23 mouse cellular contexts compared by ENCODE assay signal in genomic region chr3:96847661-96848060, GRCm38 (mm10). TPM values are rescaled to one million over a fixed set of nuclear protein-coding genes. Genes with fewer than 3 reads are reported as not detected.
DNase-seq lines count a peak whose midpoint lies in the region; ATAC-seq and TF ChIP-seq lines count a peak whose summit lies in the region.
"Had no signal": no experiment of that assay in that cellular context is flagged by ENCODE, and none has a peak within 500 bp of the region (broad histone marks: within the 10 kb centered on the region; RNA-seq: fewer than 3 reads in every experiment).

No protein-coding gene starts in this region.

- peak overlapping the region; percentile 39; the same call in 1 of the 2 replicates for H3K27ac ChIP-seq in heart, embryonic 16.5 days (ENCODE audit: low read length)
- no peak overlapping the region for H3K27ac ChIP-seq in heart, embryonic 10.5 days
- no peak overlapping the region for H3K27ac ChIP-seq in CH12.LX (ENCODE audit: insufficient read depth, low read depth)
- H3K27ac ChIP-seq: embryonic facial prominence, embryonic 13.5 days; heart, embryonic 15.5 days; hindbrain, embryonic 15.5 days; limb, embryonic 13.5 days; liver, embryonic 15.5 days; midbrain, embryonic 12.5 days had no signal

- H3K79me2 ChIP-seq in CH12.LX (replicated peaks; ENCODE audit: control insufficient read depth, extremely low read depth, insufficient read depth, poor library complexity, severe bottlenecking) = no peaks in the 10 kb centered on the region

- H3K4me2 ChIP-seq in heart, embryonic 16.5 days (ENCODE audit: low read depth, low read length) = no peak overlapping the region
- peak overlapping the region; percentile 33 for H3K4me2 ChIP-seq in CH12.LX (ENCODE audit: insufficient read depth, low read depth, poor library complexity, severe bottlenecking)
- H3K4me2 ChIP-seq: embryonic facial prominence, embryonic 13.5 days; heart, embryonic 15.5 days; hindbrain, embryonic 15.5 days; limb, embryonic 13.5 days; liver, embryonic 15.5 days; midbrain, embryonic 12.5 days had no signal

- no peaks in the 10 kb centered on the region for H3K36me3 ChIP-seq in heart, embryonic 16.5 days (ENCODE audit: control insufficient read depth, insufficient read depth)
- H3K36me3 ChIP-seq in heart, embryonic 10.5 days = no peaks in the 10 kb centered on the region
- no peaks in the 10 kb centered on the region for H3K36me3 ChIP-seq in CH12.LX (replicated peaks in 1 of 2; ENCODE audit: control insufficient read depth in 1 of 2, insufficient read depth in 1 of 2, low read length in 1 of 2)
- H3K36me3 ChIP-seq: embryonic facial prominence, embryonic 13.5 days; heart, embryonic 15.5 days; hindbrain, embryonic 15.5 days; limb, embryonic 13.5 days; liver, embryonic 15.5 days; midbrain, embryonic 12.5 days had no signal

- H3K9me3 ChIP-seq in heart, embryonic 16.5 days (replicated peaks; ENCODE audit: control insufficient read depth, low read length) = no peaks in the 10 kb centered on the region
- no peaks in the 10 kb centered on the region for H3K9me3 ChIP-seq in heart, embryonic 10.5 days
- H3K9me3 ChIP-seq in CH12.LX (replicated peaks; ENCODE audit: low read length) = no peaks in the 10 kb centered on the region
- H3K9me3 ChIP-seq: embryonic facial prominence, embryonic 13.5 days; heart, embryonic 15.5 days; hindbrain, embryonic 15.5 days; limb, embryonic 13.5 days; liver, embryonic 15.5 days; midbrain, embryonic 12.5 days had no signal

- H3K4me1 ChIP-seq in heart, embryonic 16.5 days (ENCODE audit: control insufficient read depth, insufficient read depth, low read length) = peaks cover 1% of the 10 kb centered on the region
- H3K4me1 ChIP-seq in heart, embryonic 10.5 days = peaks cover 14% of the 10 kb centered on the region
- peaks cover 16 to 17% of the 10 kb centered on the region in 2 experiments for H3K4me1 ChIP-seq in CH12.LX (ENCODE audit: control insufficient read depth in 1 of 2, insufficient read depth in 2 of 2)
- H3K4me1 ChIP-seq: hindbrain, embryonic 15.5 days; midbrain, embryonic 12.5 days had no signal

- peak; percentile 52 for TF ChIP-seq EP300 in CH12.LX (IDR thresholded peaks at IDR 0.05; ENCODE audit: low read length)

- in situ Hi-C loops in CH12.LX (cut with MboI; ENCODE audit: low pct_ligation_motif_present, low pct_unique_long_range_greater_than_20kb, low sequenced_read_pairs) = no loop called here

- no peak for TF ChIP-seq POLR2A in CH12.LX (IDR thresholded peaks at IDR 0.05; ENCODE audit: low read depth, low read length)

- TF ChIP-seq RAD21 in CH12.LX (IDR thresholded peaks at IDR 0.05; ENCODE audit: low read depth, low read length) = no peak

- TF ChIP-seq CTCF in CH12.LX (conservative IDR thresholded peaks at IDR 0.05 in 1 of 2, IDR thresholded peaks at IDR 0.05 in 1 of 2; ENCODE audit: low read depth in 2 of 2, low read length in 2 of 2) = no peak

- no peak overlapping the region for H3K9ac ChIP-seq in heart, embryonic 16.5 days (ENCODE audit: low read length)
- H3K9ac ChIP-seq in CH12.LX (ENCODE audit: insufficient read depth, low read depth) = no peak overlapping the region
- H3K9ac ChIP-seq: embryonic facial prominence, embryonic 13.5 days; heart, embryonic 15.5 days; hindbrain, embryonic 15.5 days; limb, embryonic 13.5 days; liver, embryonic 15.5 days; midbrain, embryonic 12.5 days had no signal

- no peak; the same call in 1 of the 2 replicates for ATAC-seq in heart, embryonic 16.5 days (replicated peaks; ENCODE audit: extremely low read depth, insufficient read depth, low FRiP score)
- peak; percentile 51 for ATAC-seq in megakaryocyte, adult 5-6 weeks (ENCODE audit: poor library complexity, severe bottlenecking)

- H3K27me3 ChIP-seq in heart, embryonic 16.5 days (ENCODE audit: control insufficient read depth, insufficient read depth, low read length) = no peaks in the 10 kb centered on the region
- H3K27me3 ChIP-seq in heart, embryonic 10.5 days (ENCODE audit: insufficient read depth, poor library complexity, severe bottlenecking) = no peaks in the 10 kb centered on the region
- H3K27me3 ChIP-seq in CH12.LX (replicated peaks) = no peaks in the 10 kb centered on the region
- H3K27me3 ChIP-seq: embryonic facial prominence, embryonic 13.5 days; heart, embryonic 15.5 days; hindbrain, embryonic 15.5 days; limb, embryonic 13.5 days; liver, embryonic 15.5 days; midbrain, embryonic 12.5 days had no signal

- 25% methylated on average over 6 of the region's 6 CpGs for WGBS in heart, embryonic 16.5 days
- 20% methylated on average over 6 of the region's 6 CpGs for WGBS in heart, embryonic 10.5 days

- no peak for DNase-seq in heart, embryonic 10.5 days (ENCODE audit: low spot score)
- DNase-seq in CH12.LX (ENCODE audit: extremely low read depth) = peak; percentile 26
- peak; percentile 64 for DNase-seq in thymus, postnatal 14 days
- no peak for DNase-seq in left cerebral cortex, adult 9 months (ENCODE audit: low spot score in 2 of 2)
- no peak for DNase-seq in urinary bladder, postnatal 10 days (ENCODE audit: low spot score)
- no peak for DNase-seq in frontal cortex, adult 2 months (ENCODE audit: extremely low spot score in 1 of 2, low spot score in 1 of 2)
- DNase-seq: adrenal gland, adult 2 months; cerebellum, adult 18-20 months; kidney, adult 8-10 months; lung, postnatal 14 days; right cerebral cortex, postnatal 25 days had no signal

- dilution Hi-C loops in CH12.LX (cut with MboI; ENCODE audit: extremely low pct_ligation_motif_present, extremely low pct_unique_long_range_greater_than_20kb, low sequenced_read_pairs) = no loop called here

- no peak overlapping the region for H3K4me3 ChIP-seq in heart, embryonic 16.5 days (ENCODE audit: low read length)
- no peak overlapping the region for H3K4me3 ChIP-seq in heart, embryonic 10.5 days
- no peak overlapping the region for H3K4me3 ChIP-seq in CH12.LX (replicated peaks in 1 of 3; ENCODE audit: low read depth in 2 of 3, low read length in 2 of 3, poor library complexity in 1 of 3)
- H3K4me3 ChIP-seq: embryonic facial prominence, embryonic 13.5 days; heart, embryonic 15.5 days; hindbrain, embryonic 15.5 days; limb, embryonic 13.5 days; liver, embryonic 15.5 days; midbrain, embryonic 12.5 days had no signal

TF ChIP-seq in CH12.LX, 34 proteins besides CTCF, POLR2A, EP300 and RAD21 (continues in another document):
- TF ChIP-seq GABPA (IDR thresholded peaks at IDR 0.05; ENCODE audit: insufficient replicate concordance, low read depth, low read length) = no peak
- TF ChIP-seq SIN3A (IDR thresholded peaks at IDR 0.05; ENCODE audit: low read length) = no peak
- no peak; the same call in 1 of the 2 replicates for TF ChIP-seq SMC3 (IDR thresholded peaks at IDR 0.05; ENCODE audit: low read depth, low read length)
- peak; percentile 58 for TF ChIP-seq TCF12 (IDR thresholded peaks at IDR 0.05; ENCODE audit: low read depth, low read length)
- no peak for TF ChIP-seq TBP (conservative IDR thresholded peaks at IDR 0.05; ENCODE audit: low read depth, low read length)
- TF ChIP-seq ZNF384 (IDR thresholded peaks at IDR 0.05; ENCODE audit: low read depth, low read length) = no peak
- TF ChIP-seq MXI1 (IDR thresholded peaks at IDR 0.05; ENCODE audit: low read depth, low read length) = no peak
- no peak for TF ChIP-seq PAX5 (IDR thresholded peaks at IDR 0.05; ENCODE audit: low read length)
- no peak for TF ChIP-seq ZKSCAN1 (IDR thresholded peaks at IDR 0.05; ENCODE audit: borderline replicate concordance, low read depth, low read length)
- TF ChIP-seq MAX (IDR thresholded peaks at IDR 0.05; ENCODE audit: low read length) = peak; percentile 11; the same call in 1 of the 2 replicates
- TF ChIP-seq JUND (conservative IDR thresholded peaks at IDR 0.05; ENCODE audit: low read depth, low read length) = no peak
- TF ChIP-seq KAT2A (IDR thresholded peaks at IDR 0.05; ENCODE audit: insufficient replicate concordance, low read length) = no peak

RNA-seq across cellular contexts. Expression of gene Cd160, which starts 18.5 kb away (rescaled TPM):
- polyA plus RNA-seq in heart, embryonic 16.5 days (2015; fragmentation: Nextera tagmentation; extraction: Ambion mirVana) = 2.3 and 5.5 TPM in 2 replicates
- 0.06 TPM in 1 of 2 replicates, not detected in the other for polyA plus RNA-seq in heart, embryonic 10.5 days (2016; fragmentation: Nextera tagmentation; extraction: Ambion mirVana)
- total RNA-seq in CH12.LX (2012; rRNA removed) (not detected in 2 replicates), CH12.LX (2014; rRNA removed) (not detected in 2 replicates)
- 0.15 TPM in 1 of 2 replicates, not detected in the other for polyA plus RNA-seq in CH12.LX (2012; ENCODE audit: insufficient read length, low read depth)
- total RNA-seq in megakaryocyte, adult 5-6 weeks (2015) = 1.5 and 4.2 TPM in 2 replicates
- 0.57 and 2.6 TPM in 2 replicates for total RNA-seq in megakaryocyte, adult 5-6 weeks (2017)
- polyA plus RNA-seq in frontal cortex, adult 2 months (2012; rRNA removed) = 0.06 TPM in 1 of 2 replicates, not detected in the other
- total RNA-seq: adrenal gland, adult 2 months; common myeloid progenitor, adult 5-6 weeks; left cerebral cortex, adult 18-20 months had no signal
- polyA plus RNA-seq: forebrain, embryonic 11.5 days had no signal

RNA-seq across cellular contexts. Expression of gene Pdzk1, which starts 18.6 kb away (rescaled TPM):
- polyA plus RNA-seq in heart, embryonic 16.5 days (2015; fragmentation: Nextera tagmentation; extraction: Ambion mirVana) = 0.98 TPM in 1 of 2 replicates, not detected in the other
- 0.98 TPM in 1 of 2 replicates, not detected in the other for polyA plus RNA-seq in heart, embryonic 10.5 days (2016; fragmentation: Nextera tagmentation; extraction: Ambion mirVana)
- total RNA-seq in CH12.LX (2012; rRNA removed) = 0.13 TPM in 2 replicates
- total RNA-seq in CH12.LX (2014; rRNA removed) = not detected in 2 replicates
- polyA plus RNA-seq in CH12.LX (2012; ENCODE audit: insufficient read length, low read depth) = 0.11 TPM in 1 of 2 replicates, not detected in the other
- total RNA-seq in megakaryocyte, adult 5-6 weeks (2015) = 0.07 and 0.25 TPM in 2 replicates
- total RNA-seq in megakaryocyte, adult 5-6 weeks (2017) = not detected in 2 replicates
- 0.32 and 0.36 TPM in 2 replicates for polyA plus RNA-seq in frontal cortex, adult 2 months (2012; rRNA removed)
- polyA plus RNA-seq: adrenal gland, adult 2 months; embryonic facial prominence, embryonic 13.5 days; forebrain, embryonic 11.5 days; heart, embryonic 15.5 days; limb, embryonic 13.5 days; midbrain, embryonic 12.5 days; neural tube, embryonic 11.5 days had no signal

RNA-seq across cellular contexts. Expression of gene Gja5, which starts 56.8 kb away (rescaled TPM):
- polyA plus RNA-seq in heart, embryonic 16.5 days (2015; fragmentation: Nextera tagmentation; extraction: Ambion mirVana) = 86.3 and 99.3 TPM in 2 replicates
- polyA plus RNA-seq in heart, embryonic 10.5 days (2016; fragmentation: Nextera tagmentation; extraction: Ambion mirVana) = 57.3 and 133 TPM in 2 replicates
- not detected in 2 replicates for total RNA-seq in CH12.LX (2012; rRNA removed)
- total RNA-seq in CH12.LX (2014; rRNA removed) = not detected in 2 replicates
- polyA plus RNA-seq in CH12.LX (2012; ENCODE audit: insufficient read length, low read depth) = not detected in 2 replicates
- not detected in 2 replicates for total RNA-seq in megakaryocyte, adult 5-6 weeks (2015)
- total RNA-seq in megakaryocyte, adult 5-6 weeks (2017) = 0.08 TPM in 1 of 2 replicates, not detected in the other
- polyA plus RNA-seq in frontal cortex, adult 2 months (2012; rRNA removed) = 0.55 and 0.62 TPM in 2 replicates

RNA-seq across cellular contexts. Expression of gene Gpr89, which starts 57.5 kb away (rescaled TPM):
- polyA plus RNA-seq in heart, embryonic 16.5 days (2015; fragmentation: Nextera tagmentation; extraction: Ambion mirVana) = 26.1 and 28.4 TPM in 2 replicates
- polyA plus RNA-seq in heart, embryonic 10.5 days (2016; fragmentation: Nextera tagmentation; extraction: Ambion mirVana) = 31.7 and 37.8 TPM in 2 replicates
- 27.9 and 28.9 TPM in 2 replicates for total RNA-seq in CH12.LX (2012; rRNA removed)
- 30.8 and 32.8 TPM in 2 replicates for total RNA-seq in CH12.LX (2014; rRNA removed)
- 31.3 and 31.9 TPM in 2 replicates for polyA plus RNA-seq in CH12.LX (2012; ENCODE audit: insufficient read length, low read depth)
- 6.8 and 8.3 TPM in 2 replicates for total RNA-seq in megakaryocyte, adult 5-6 weeks (2015)
- 8.4 and 21.0 TPM in 2 replicates for total RNA-seq in megakaryocyte, adult 5-6 weeks (2017)
- polyA plus RNA-seq in frontal cortex, adult 2 months (2012; rRNA removed) = 17.7 and 19.3 TPM in 2 replicates

Comparison
In these comparisons a context has a peak if more than half of its experiments do, and no peak if none do; other contexts are left out.
1. DNase-seq: peak in CH12.LX (single experiment) and thymus, postnatal 14 days (single experiment); none in heart, embryonic 10.5 days (single experiment), left cerebral cortex, adult 9 months (0 of 2), urinary bladder, postnatal 10 days (single experiment) and frontal cortex, adult 2 months (0 of 2).
2. RNA of gene Gja5, which starts 56.8 kb away (polyA plus RNA-seq): 86.3 to 99.3 TPM in heart, embryonic 16.5 days and 57.3 to 133 TPM in heart, embryonic 10.5 days; 0.55 to 0.62 TPM in frontal cortex, adult 2 months and not detected in CH12.LX; every median in the first group is over 10 times any median in the second.